Mouse (Mus musculus) thymus, postnatal 4 days (tissue): ENCODE results near the gene Rad51b.

Experiments
- DNase-seq: peaks from one replicate; pipeline ENCODE4 v3.0.0; 2021

Gene Rad51b

DNA sequence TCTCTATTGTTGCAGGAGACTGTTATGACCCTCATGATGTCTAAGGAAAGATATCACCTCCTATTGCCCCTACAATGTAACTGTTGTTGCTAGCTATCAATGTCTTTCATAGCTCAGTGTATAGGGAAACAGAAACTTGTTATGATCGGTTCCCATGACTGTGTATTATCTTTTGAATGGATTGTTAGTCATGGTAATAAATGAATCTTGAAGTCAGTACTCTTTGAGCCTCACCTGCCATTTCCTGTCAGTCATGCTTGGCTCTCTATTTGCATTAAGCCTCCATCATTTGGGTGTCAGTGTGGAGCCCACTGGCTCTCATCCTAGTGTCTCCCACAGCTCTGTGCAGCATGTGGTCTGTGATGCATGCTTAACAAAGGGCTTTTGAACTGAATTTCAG lies 326.2 kb downstream of the Rad51b start:
- no peak for DNase-seq

DNA sequence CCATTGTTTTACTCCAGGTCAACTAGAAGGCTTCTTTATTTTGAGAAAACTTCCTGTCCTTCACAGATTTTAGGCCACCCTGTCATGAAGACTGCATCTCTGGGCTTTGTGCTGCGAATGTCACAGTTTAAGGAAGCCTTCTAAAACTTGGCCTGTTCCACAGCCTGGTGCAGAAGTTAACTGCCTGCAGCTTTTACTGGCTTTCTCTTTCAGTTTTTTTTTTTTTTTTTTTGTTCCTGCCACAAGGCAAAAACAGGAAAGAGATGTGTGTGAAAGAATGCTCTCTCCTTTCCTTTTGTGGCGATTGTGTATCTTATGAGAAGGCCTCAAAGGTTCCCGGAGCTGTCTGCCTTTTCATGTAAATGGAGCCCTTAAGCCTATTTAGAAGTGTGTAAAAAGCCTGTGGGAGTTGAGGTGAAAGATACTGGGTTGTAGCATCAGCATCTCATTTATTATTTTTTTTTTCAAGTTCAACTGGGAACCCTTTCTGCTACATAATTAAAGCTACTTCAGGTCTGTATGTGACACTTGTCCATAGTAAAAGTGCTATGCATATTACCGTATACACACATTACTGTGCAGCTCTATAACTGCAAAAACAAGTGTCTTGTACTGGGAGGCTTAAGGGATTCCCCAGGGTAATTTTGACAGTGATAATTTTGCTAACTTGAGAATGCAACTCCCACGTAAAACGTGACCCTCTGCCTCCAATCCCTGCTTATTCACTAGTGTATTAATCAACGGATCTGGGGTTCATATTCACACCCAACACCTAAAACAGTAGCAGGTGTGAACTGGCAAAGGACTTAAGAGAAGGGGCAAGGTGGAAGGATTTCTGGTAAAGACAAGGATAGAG lies 328.8 kb downstream of the Rad51b start:
- no peak for DNase-seq

DNA sequence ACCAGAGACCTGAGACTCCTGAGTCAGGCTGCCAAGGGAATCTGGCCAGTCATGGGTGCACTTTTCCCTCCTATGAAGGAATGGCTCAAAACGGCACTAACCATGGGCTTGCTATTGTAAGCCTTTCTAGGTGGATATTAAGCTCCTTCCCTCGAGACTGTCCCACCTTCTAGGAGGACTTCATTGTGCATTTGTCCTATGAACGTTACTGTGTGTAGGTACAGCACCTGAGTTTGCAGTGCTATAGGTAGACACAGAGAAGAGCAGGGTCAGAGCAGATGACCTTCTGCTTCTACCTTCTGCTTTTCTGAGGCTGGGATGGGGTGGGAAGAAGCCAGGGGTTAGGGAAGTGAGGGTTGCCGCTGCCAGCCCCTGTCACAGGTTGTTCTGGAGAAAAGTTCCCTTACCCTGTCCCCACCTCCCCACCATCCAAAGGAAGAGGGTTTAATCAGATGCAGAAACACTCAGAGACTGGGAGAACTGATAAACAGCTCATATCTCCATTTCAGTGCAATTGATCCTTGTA lies 329.5 kb downstream of the Rad51b start:
- DNase-seq = no peak

DNA sequence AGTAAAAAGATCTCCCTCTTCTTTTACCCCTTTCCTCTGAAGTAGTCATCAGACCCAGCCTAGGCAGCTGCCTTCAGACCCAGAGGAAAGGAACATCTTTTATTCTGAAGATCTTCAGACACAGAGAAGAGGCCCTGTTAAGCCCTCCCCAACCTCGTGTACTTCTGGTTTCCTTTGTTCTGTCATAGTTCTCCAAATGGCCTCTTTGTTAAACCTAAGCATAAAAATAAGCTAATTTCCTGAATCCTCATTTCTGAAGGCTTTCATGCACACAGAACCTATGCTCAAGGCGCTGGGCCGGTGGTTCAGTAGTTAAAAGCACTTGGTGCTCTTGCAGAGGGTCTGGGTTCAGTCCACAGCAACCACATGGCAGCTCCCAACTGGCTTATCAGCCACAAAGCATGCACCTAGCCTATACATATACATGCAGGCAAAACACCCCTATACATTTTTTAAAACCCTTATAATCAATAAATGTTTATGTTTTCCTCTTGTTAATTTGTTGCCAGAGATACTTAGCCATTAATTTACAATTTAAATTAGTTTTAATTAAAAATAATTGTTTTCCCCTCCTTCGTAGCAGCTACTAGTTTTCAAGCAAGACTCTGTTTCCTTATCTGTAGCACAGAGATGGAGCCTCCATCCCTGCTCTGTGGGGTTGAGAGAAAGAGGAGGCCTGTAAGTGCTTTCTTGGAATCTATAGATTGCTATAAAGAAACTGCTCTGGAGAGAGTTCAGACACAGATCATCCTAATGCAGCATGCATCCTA lies 330.5 kb downstream of the Rad51b start:
- peak; percentile 27 for DNase-seq

DNA sequence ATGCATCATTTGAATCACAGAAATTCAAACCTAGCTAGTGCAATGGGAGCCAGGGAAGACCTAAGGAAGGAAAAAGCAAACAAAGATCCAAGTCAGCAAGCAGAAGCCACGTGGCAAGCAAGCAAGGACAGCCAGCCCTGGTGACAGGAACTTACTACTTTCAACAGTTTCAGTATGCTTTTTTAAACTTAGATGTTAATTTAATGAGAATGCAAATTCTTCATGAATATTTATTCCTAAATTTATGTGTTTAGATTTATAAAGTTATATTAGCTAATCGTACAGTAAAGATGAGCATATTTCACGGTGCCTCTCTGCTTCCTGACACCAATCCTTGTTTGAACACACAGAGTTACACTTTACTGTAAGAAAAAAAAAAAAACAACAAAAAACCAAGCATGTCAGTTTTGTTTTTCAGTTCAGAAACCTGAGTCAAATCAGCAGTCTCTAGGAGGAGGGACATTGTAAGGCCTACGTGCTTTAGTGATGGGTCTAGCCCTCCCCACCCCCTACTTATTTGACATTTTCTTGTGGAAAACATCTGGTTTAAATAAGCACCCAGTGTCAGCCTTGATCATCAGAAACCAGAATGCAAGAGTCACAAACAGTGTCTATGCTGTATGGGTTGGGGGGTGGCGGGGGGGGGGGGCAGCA lies 331.2 kb downstream of the Rad51b start:
- no peak for DNase-seq

DNA sequence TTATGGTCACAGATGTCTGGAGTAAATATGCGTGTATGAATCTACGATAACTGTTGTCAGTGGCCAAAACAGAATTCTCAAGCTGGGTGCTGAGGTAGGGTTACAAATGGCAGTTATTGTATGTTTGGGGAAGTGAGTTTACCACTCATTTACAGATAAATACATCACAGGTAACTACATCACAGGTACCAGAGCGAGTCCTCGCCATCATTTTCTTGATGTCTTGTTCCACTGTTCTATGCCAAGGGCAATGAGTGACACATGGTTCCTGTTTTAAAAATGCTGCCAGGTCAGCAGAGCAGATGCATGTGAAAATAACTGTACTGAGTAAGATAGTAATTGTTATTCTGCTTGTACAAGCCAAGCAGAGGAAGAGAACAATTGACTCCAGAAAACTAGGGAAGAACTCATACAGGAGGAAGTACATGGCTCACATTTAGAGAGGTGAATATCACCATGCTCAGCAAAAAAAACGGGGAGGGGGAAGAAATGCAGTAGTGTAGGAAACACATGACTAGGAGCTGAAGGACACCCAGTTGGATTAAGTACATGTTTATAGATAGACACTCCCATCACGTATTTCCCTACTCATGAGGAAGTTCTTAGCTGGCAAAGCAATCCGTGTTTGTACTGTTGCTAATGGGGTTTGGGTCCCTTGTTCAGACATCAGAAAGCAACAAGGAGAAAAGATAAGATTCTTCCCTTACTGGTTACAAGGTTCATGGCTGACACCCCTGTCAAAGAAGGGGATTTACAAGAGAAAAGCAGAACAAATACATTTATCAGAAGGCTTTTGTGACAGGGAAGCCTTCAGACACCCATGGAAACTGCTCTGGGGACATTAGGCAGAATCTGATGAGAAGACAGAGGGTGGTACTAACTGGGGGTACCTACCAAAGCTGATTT lies 333.1 kb downstream of the Rad51b start:
- no peak for DNase-seq

DNA sequence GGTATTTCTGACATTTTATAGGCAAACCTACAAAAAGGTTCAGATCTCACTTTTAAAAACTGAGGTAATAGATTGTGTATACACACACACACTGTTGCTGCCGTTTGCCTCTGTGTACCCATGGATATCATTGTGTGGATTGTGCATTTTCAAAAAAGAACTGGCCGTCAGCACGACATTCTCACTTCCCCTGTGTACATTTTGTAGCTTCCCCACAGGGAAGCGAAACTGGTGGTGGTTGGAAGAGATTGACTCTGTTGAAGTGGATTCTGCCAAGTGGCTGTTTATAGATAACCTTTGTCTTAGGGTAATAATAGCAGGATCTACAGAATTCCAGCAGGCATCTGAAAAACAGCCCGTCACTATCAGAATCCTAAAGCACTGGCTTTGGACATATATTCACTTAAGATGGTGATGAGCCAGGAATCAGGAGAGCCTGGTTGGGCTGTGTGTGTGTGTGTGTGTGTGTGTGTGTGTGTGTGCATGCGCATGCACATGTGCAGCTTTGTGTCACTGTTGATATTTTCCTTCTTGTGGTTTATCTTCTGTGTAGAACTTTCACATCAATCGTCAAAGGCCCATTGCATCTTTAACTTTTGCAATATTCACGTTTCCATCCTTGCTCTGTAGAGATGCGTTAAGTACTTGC lies 336.5 kb downstream of the Rad51b start:
- DNase-seq = no peak

DNA sequence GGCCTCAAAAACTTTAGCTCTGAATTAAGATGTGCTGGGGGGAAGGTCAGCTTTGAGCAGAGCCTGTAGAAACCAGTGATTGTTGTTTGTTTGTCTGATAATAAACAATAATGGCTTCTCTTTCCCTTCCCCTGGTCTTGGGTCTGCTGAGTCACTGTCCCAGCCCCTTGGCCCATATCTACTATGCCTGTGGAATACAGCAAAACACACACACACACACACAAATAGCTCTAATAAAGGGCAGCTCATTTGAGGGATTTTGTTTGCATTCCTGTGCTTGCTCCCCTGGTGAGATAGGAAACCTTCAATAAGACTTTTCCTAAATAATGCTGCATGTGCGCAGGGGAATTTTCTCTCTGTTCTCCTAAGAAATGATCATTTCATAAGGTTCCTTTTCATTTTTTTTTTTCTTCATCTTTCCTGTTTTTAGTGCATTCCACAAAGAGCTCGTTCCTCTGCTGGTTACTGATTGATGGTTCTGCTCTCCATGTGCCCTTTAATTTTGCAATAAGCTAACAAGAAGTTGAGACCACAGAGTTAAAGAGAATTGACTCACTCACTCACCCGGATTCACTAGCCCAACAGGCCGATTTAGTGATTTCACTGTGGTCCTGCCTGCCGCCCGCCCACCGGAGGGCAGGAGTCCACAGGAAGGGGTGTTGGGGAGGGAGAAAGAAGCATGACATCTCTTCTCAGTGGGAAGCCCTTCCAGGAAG lies 344.6 kb downstream of the Rad51b start:
- peak; percentile 48 for DNase-seq

DNA sequence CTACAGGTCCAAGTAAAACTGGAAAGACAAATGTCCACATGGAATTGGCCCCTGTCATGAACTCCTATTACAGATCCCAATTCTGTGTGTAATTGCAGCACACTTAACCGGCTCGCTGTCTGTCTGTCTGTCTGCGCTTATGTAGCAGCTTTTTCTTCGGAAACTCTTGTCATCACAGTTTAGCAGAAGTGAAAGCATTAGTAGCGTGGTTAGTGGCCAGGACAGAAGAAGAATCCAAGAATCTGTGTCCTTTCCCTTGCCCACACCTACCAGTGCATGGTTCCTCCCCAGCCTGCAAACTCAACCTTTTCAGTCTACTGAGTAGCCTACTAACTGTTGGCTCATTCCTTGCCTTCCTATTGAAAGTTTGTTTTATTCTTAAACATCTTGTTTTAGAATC lies 345.6 kb downstream of the Rad51b start:
- DNase-seq = no peak

DNA sequence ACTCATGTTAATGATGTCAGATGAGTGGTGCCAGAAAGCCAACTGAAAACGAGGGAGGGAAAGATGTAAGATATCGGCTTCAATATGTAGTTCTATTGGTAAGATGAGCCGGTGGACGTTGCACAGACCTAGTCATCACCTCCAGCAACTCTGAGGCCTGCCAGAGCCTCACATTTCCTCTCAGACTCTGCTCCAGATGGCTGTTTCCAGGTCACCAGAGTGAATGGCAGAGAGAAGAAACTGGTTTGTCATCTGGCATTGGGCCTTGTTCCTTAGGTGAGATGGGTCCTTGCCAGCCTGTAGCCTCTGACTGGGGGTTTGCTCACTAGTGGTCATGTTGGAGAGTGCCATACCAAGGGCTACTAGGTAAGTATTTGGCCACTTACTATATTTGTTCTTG lies 348.6 kb downstream of the Rad51b start:
- no peak for DNase-seq

DNA sequence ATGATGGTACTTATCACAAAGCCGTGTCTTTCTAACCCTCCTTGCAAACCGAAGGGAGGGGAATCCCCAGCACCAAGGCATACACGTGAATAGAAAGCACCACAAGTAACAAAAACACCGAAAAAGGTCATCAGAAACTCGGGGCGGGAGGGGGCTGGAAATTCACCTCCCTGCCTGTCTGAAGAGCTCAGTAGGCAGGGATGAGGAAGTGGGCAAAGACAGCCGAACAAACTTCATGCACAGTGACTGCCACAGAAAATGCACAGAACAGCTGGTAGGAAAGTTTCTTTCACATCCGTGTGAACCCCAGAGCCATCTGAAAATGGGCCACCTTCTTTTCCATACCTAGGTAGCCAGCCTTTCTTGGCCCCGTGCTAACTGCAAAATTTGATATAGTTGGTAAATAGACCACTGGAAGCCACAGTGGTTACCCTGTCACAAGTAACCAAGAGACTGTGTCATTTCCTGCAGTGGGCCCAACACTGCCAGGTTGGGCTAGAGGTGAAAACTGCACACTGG lies 349.6 kb downstream of the Rad51b start:
- DNase-seq = peak; percentile 66

DNA sequence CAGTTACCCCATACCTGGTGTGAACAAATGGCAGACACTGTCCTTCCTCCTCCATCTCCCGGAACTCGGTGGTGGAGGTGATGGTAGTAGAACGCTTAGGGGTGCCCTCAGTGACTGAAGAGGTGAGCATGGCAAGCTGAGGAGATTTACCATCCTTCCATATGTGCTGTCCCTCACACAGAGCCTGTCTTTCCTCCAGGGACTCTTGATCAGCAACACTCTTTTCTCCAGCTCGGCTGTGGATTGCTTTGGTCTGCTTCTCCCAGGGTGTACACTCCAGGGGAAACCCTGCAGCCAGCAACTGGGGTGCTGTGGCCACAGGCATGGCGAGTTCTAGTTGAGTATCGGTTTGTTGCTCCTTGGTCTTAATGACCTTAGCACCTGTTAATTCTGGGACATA lies 350.3 kb downstream of the Rad51b start:
- DNase-seq = no peak

DNA sequence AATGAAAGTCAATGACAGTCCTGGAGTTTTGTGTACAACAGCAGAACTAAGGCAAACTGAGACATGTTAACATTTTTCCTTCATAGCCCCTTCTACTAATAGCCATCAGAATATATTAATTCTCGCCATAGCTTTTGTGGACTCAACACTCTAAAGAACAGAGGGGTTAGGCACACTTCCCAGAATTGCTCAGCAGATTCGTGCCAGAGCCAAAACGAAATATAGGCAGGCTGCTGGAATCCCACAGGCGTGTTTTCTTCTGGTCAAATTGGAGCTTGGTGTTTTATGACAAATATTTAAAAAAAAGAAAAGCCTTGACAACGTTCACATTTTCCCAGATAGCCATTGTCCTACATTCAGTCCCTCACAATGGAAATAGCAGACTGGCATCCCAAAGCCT lies 350.9 kb downstream of the Rad51b start:
- no peak for DNase-seq

DNA sequence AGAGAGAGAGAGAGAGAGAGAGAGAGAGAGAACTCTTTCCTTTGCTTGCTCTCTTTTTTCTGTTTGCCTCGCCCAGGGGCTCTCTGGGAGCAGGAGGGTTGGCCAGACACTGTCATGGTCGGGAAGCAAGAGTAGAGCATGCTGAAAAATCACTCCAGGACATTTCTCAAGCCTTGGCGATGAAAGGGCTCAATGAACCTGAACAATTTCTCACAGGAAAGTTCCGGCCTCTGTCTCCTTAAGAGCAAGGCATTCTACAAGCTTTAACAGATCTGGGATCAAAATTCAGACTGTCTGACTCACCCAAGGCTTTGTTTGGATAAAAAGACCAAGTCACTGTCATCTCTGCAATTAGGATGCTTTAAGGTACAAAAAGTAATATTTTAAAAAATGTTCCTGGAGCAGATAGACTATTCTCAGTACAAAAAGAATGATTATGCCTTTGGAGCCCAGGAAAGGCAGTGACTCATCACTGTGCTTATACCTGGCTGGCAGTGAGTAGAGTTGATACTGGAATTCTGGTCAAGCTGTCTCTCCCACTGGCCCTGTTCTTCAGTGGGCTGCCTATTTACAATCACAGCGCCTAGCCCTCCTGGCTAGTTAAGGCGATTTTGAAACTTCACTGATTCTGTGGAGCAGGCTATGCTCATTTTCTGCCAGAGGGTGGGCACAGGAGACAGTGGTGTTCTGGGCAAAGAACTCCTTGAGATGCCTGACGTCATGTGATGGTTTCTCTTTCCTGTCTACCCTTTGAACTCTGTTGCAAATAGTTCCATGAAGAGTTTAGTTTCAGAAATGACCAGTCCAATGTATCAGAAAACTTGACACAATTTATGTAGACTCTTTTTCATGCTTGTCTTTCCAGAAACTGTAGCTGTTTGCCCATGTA lies 352.0 kb downstream of the Rad51b start:
- DNase-seq = no peak

DNA sequence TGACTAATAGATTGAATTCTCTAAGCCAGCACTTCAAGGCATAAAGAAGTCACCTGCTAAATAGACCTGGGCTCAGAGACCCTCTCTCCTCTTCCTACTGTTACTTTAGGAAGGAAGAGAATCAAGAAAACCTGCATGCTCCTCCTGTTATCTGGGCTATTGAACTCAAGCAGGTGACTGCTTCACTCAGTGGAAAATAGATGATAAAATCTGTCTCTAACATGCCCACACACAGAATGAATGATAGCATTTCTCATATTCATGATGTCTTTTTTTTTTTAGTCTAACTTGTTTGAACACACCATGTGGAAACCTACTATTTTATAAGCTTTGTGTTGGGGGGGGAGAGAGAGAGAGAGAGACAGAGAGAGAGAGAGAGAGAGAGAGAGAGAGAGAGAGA lies 352.7 kb downstream of the Rad51b start:
- no peak for DNase-seq

DNA sequence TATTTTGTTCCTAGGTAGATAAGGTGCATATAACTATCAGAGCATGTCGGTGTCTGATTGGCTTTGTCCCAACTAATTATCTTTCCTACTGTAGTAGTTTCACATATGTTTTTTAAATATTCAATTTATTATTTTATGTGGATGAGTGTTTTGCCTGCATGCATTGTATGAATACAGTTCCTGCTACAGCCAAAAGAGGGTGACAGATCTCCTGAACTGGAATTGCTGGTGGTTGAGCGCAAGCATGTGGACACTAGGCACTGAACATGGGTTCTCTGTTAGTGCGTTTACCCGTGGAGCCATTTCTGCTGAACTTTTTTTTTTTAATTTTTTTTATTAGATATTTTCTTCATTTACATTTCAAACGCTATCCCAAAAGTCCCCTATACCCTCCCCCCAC lies 358.1 kb downstream of the Rad51b start:
- no peak for DNase-seq

DNA sequence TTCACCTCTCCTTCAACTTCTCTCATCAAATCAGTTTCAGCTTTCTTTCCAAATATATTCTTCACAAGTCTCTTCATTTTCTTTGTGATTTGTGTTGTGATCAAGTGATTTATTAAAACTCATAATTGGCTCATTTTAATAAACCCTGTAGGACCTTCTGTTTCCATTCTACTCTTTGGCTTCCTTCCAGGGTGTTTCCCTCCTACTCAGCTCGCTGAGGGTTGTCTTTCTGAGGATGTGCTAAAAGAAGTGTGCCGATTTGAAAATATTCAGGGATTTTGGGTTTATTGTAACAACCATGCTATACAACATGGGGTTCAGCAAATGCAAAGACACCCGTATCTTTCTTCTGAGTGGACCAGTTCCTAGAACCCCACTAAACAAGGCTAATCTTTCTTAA lies 361.8 kb downstream of the Rad51b start:
- no peak for DNase-seq

DNA sequence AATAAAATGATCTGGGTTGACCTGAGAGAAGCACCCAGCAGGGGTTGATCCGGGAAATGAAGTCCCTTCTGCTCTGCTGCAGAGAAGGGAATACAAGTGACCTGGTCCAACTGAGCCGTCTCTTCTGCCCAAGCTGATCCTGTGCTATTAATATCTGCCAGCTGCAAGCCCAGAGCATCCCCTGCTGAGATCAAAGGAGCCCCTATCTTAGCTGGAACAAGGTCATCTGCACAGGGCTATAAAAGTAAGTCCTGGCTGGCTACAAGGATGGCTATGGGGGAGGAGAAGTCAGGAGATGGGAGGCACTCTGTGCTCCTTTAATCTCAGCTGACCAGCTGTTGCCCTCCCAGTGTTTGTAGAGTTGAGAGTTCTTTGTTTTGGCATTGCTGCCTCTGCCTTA lies 364.2 kb downstream of the Rad51b start:
- DNase-seq = no peak

DNA sequence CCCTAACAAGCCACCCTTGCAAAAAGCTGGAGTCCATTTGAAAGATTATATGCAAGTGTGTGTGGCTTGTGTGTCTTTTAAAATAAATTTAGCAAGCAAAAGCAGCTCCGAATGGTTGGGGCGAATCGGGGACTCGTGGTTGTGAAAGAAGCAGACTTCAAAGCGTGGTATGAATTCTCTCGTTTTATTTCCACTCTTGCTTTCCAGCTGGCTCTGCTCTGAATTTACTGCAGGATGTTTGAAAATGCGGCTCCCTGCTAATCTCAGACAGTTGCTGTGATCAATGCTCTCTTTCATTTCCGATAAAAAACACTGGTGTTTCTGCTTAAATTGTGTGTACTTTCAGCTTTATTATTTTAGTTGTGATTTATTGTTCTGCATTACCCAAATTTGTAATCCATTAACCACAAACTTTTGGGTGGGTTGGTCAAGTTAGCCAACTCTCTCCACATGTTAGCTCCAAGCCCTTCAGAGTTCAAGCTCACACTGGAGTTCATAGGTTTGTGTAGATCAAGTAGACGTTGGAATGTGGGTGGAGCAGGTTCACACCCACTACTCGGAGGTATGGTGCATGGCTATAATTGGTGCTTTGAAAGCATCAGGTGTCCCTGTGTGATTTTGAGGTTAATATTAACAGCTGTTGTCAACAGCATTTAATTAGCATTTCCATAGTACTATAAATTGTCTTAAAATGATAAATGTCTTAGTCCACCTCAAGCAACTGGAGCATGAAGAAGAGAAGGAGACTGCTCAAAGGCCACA lies 366.2 kb downstream of the Rad51b start:
- DNase-seq = no peak
